Mouse (Mus musculus): ENCODE measurements around the gene Ybx3.

- TF ChIP-seq CTCF (IDR thresholded peaks at IDR 0.05; ENCODE audit: extremely low read depth, insufficient read depth, low read length) (no peak), POLR2A (IDR thresholded peaks at IDR 0.05; ENCODE audit: extremely low read depth, insufficient read depth, low read length) (no peak)
These were observed 71.8 kb downstream of the Ybx3 start for GRCm38 (mm10) chr6:131316155-131317101.
